Mouse (Mus musculus): ENCODE data around the gene Efna2. TPM values are rescaled to one million over a fixed set of nuclear protein-coding genes. Genes with fewer than 3 reads are reported as not detected.

Efna2 gene
- total and polyA plus RNA-seq, 3 experiments: 0.23 to 1.5 (median 0.86) TPM

DNA sequence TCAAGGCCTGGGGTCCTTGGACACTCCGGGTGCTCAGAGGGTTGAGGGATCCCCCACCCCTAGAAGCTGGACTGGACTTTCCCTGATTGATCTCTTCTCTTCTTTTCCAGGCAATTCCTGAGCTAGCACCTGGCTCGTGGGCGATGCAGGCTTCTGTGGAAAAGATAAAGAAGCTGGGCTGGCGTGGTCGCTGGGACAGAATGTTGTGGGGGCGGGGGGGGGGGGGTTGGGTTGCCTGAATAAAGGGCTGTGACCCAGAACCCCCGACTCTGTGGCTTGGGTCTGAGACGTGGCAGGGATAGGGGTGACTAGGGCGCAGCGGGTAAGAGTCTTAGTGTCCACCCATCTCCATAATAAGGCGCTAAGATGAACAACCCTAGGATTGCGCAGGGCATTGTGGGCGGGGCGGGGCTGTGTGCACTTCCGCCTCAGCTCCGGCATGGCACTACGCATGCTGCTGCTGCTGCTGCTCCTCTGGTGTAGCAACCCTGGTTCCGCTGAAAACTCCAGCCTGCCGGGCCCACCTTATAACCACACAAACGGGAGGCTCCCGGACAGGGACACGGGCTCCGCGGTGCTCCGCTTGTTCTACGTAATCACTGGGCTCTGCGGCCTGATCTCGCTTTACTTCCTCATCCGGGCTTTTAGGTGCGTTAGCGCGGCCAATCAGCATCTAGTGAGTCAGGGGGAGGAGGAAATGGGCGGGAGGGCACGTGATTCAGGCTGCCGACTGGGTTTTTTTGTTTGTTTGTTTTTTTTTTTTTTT lies 6.6 kb upstream of the Efna2 start, which contains the start of gene 1600002K03Rik:
1600002K03Rik (plus strand) TSS at position 418 of the 766 bp plus-strand sequence.
- DNase-seq (ENCODE audit: extremely low read depth): peak; percentile 96
- dilution Hi-C loops (cut with MboI; ENCODE audit: extremely low pct_ligation_motif_present, extremely low pct_unique_long_range_greater_than_20kb, low sequenced_read_pairs): no loop called here
- peaks cover 27 to 52% of the 10 kb centered on the region in 2 experiments for H3K36me3 ChIP-seq (replicated peaks in 1 of 2; ENCODE audit: control insufficient read depth in 1 of 2, insufficient read depth in 1 of 2, low read length in 1 of 2)
- peak within 1 kb of the TSS; percentile 62 for H3K9ac ChIP-seq (ENCODE audit: insufficient read depth, low read depth)
- H3K27ac ChIP-seq (ENCODE audit: insufficient read depth, low read depth): peak within 1 kb of the TSS; percentile 87
- no peaks in the 10 kb centered on the region for H3K27me3 ChIP-seq (replicated peaks)
- peak within 1 kb of the TSS; percentile 33 for H3K4me2 ChIP-seq (ENCODE audit: insufficient read depth, low read depth, poor library complexity, severe bottlenecking)
- in situ Hi-C loops (cut with MboI; ENCODE audit: low pct_ligation_motif_present, low pct_unique_long_range_greater_than_20kb, low sequenced_read_pairs): no loop called here
- H3K4me1 ChIP-seq (ENCODE audit: control insufficient read depth in 1 of 2, insufficient read depth in 2 of 2): peaks cover 14 to 54% of the 10 kb centered on the region in 2 experiments
- H3K79me2 ChIP-seq (replicated peaks; ENCODE audit: control insufficient read depth, extremely low read depth, insufficient read depth, poor library complexity, severe bottlenecking): peaks cover 16% of the 10 kb centered on the region
- peak within 1 kb of the TSS; percentile 62 to 64 (median 62) for H3K4me3 ChIP-seq (replicated peaks in 1 of 3; ENCODE audit: low read depth in 2 of 3, low read length in 2 of 3, poor library complexity in 1 of 3)
- peak; percentile 95 for TF ChIP-seq BHLHE40 (IDR thresholded peaks at IDR 0.05; ENCODE audit: low read depth, low read length)
- peak; percentile 89 for TF ChIP-seq POLR2A (IDR thresholded peaks at IDR 0.05; ENCODE audit: low read depth, low read length)
- no peak for TF ChIP-seq RAD21 (IDR thresholded peaks at IDR 0.05; ENCODE audit: low read depth, low read length)
- peak; percentile 94 for TF ChIP-seq ELF1 (IDR thresholded peaks at IDR 0.05; ENCODE audit: low read depth, low read length)
- no peak for TF ChIP-seq PAX5 (IDR thresholded peaks at IDR 0.05; ENCODE audit: low read length)
- TF ChIP-seq GABPA (IDR thresholded peaks at IDR 0.05; ENCODE audit: insufficient replicate concordance, low read depth, low read length): no peak
- peak; percentile 72 for TF ChIP-seq TCF12 (IDR thresholded peaks at IDR 0.05; ENCODE audit: low read depth, low read length)
- peak; percentile 88 for TF ChIP-seq ZNF384 (IDR thresholded peaks at IDR 0.05; ENCODE audit: low read depth, low read length)
- no peak for TF ChIP-seq UBTF (IDR thresholded peaks at IDR 0.05; ENCODE audit: low read depth, low read length)
- TF ChIP-seq JUN (IDR thresholded peaks at IDR 0.05; ENCODE audit: insufficient read depth, low read depth, low read length): no peak
- TF ChIP-seq MAFK (IDR thresholded peaks at IDR 0.05; ENCODE audit: insufficient replicate concordance, low read length): no peak
- TF ChIP-seq ZMIZ1 (IDR thresholded peaks at IDR 0.05; ENCODE audit: low read depth, low read length): no peak; the same call in 1 of the 2 replicates
- TF ChIP-seq ETS1 (conservative IDR thresholded peaks at IDR 0.05; ENCODE audit: low read depth, low read length): no peak
- peak; percentile 80; the same call in 1 of the 2 replicates for TF ChIP-seq SIN3A (IDR thresholded peaks at IDR 0.05; ENCODE audit: low read length)
- peak; percentile 84 for TF ChIP-seq USF1 (IDR thresholded peaks at IDR 0.05; ENCODE audit: low read depth, low read length)
- TF ChIP-seq ZKSCAN1 (IDR thresholded peaks at IDR 0.05; ENCODE audit: borderline replicate concordance, low read depth, low read length): no peak
- TF ChIP-seq JUND (conservative IDR thresholded peaks at IDR 0.05; ENCODE audit: low read depth, low read length): no peak
- TF ChIP-seq ZC3H11A (IDR thresholded peaks at IDR 0.05; ENCODE audit: low read depth, low read length): no peak
- TF ChIP-seq SMC3 (IDR thresholded peaks at IDR 0.05; ENCODE audit: low read depth, low read length): no peak
- TF ChIP-seq MXI1 (IDR thresholded peaks at IDR 0.05; ENCODE audit: low read depth, low read length): peak; percentile 84; the same call in 1 of the 2 replicates
- peak; percentile 75 for TF ChIP-seq HCFC1 (IDR thresholded peaks at IDR 0.05; ENCODE audit: low read depth, low read length)
- peak; percentile 97 for TF ChIP-seq POLR2AphosphoS2 (IDR thresholded peaks at IDR 0.05; ENCODE audit: low read depth, low read length)
- no peak for TF ChIP-seq E2F4 (IDR thresholded peaks at IDR 0.05; ENCODE audit: insufficient replicate concordance, low read depth, low read length)
- no peak for TF ChIP-seq CTCF (conservative IDR thresholded peaks at IDR 0.05 in 1 of 2, IDR thresholded peaks at IDR 0.05 in 1 of 2; ENCODE audit: low read depth in 2 of 2, low read length in 2 of 2)
- peak; percentile 75 for TF ChIP-seq NRF1 (IDR thresholded peaks at IDR 0.05; ENCODE audit: low read depth, low read length)
- TF ChIP-seq EP300 (IDR thresholded peaks at IDR 0.05; ENCODE audit: low read length): no peak
- peak; percentile 74 for TF ChIP-seq NELFE (IDR thresholded peaks at IDR 0.05; ENCODE audit: low read depth, low read length)
- TF ChIP-seq TBP (conservative IDR thresholded peaks at IDR 0.05; ENCODE audit: low read depth, low read length): no peak; the same call in 1 of the 2 replicates
- no peak for TF ChIP-seq CHD1 (IDR thresholded peaks at IDR 0.05; ENCODE audit: low read depth, low read length)
- TF ChIP-seq CHD2 (IDR thresholded peaks at IDR 0.05; ENCODE audit: low read length): 0 out of 2 replicates have a peak, but pooled peaks have one; percentile 9
- TF ChIP-seq MYC (IDR thresholded peaks at IDR 0.05; ENCODE audit: low read depth, low read length): peak; percentile 83; the same call in 1 of the 2 replicates
- peak; percentile 70 for TF ChIP-seq USF2 (conservative IDR thresholded peaks at IDR 0.05; ENCODE audit: low read depth, low read length)
- TF ChIP-seq IRF4 (IDR thresholded peaks at IDR 0.05; ENCODE audit: low read depth, low read length): no peak
- TF ChIP-seq MEF2A (IDR thresholded peaks at IDR 0.05; ENCODE audit: borderline replicate concordance, low read depth, low read length): no peak
- peak; percentile 71; the same call in 1 of the 2 replicates for TF ChIP-seq MAX (IDR thresholded peaks at IDR 0.05; ENCODE audit: low read length)
- TF ChIP-seq RCOR1 (conservative IDR thresholded peaks at IDR 0.05; ENCODE audit: low read depth, low read length): no peak
- TF ChIP-seq KAT2A (IDR thresholded peaks at IDR 0.05; ENCODE audit: insufficient replicate concordance, low read length): peak; percentile 55; the same call in 1 of the 2 replicates
- TF ChIP-seq MAZ (IDR thresholded peaks at IDR 0.05; ENCODE audit: low read depth, low read length): 0 out of 2 replicates have a peak, but pooled peaks have one; percentile 20
- no peaks in the 10 kb centered on the region for H3K9me3 ChIP-seq (replicated peaks; ENCODE audit: low read length)

All from CH12.LX (cell line).